Mouse (Mus musculus): ENCODE measurements around the gene Vmn2r61. TPM values are rescaled to one million over a fixed set of nuclear protein-coding genes. Genes with fewer than 3 reads are reported as not detected.

Vmn2r61 gene
- not detected in 2 replicates for polyA plus RNA-seq (2015; fragmentation: Nextera tagmentation; extraction: Ambion mirVana)

- DNase-seq (ENCODE audit: low spot score) = no peak
These were observed at the start of gene Vmn2r61 for GRCm38 (mm10) chr7:42259753-42260152. Vmn2r61 (plus strand) TSS chr7:42260053.

Other genes starting within 250 kb of the Vmn2r61 start
- not detected in 2 replicates for gene Vmn2r59, start 201.0 kb upstream of the Vmn2r61 start, polyA plus RNA-seq (2015; fragmentation: Nextera tagmentation; extraction: Ambion mirVana)
- not detected in 2 replicates for gene Vmn2r60, start 152.3 kb upstream of the Vmn2r61 start, polyA plus RNA-seq (2015; fragmentation: Nextera tagmentation; extraction: Ambion mirVana)
- gene 4933421I07Rik, start 188.1 kb downstream of the Vmn2r61 start, polyA plus RNA-seq (2015; fragmentation: Nextera tagmentation; extraction: Ambion mirVana) = not detected in 2 replicates
- gene Zfp141, start 245.7 kb downstream of the Vmn2r61 start, polyA plus RNA-seq (2015; fragmentation: Nextera tagmentation; extraction: Ambion mirVana) = 6.6 and 7.1 TPM in 2 replicates

All from thymus, postnatal 0 days (tissue).